Mouse (Mus musculus): Measurements from ENCODE around the gene Plcg1.

- TF ChIP-seq CHD2 (IDR thresholded peaks at IDR 0.05; ENCODE audit: low read depth, low read length): no peak
- TF ChIP-seq MAFK (IDR thresholded peaks at IDR 0.05; ENCODE audit: insufficient read depth, low read depth, low read length): no peak
Observed at GRCm38 (mm10) chr2:160764386-160764785, 33.3 kb downstream of the Plcg1 start.

Data from ES-E14 (cell line).